Mouse (Mus musculus): Measurements from ENCODE around the gene Apbb1ip.

The Apbb1ip gene

GRCm38 (mm10) chr2:22775681-22776080, 1.8 kb downstream of the Apbb1ip start:
- peak; percentile 83 for DNase-seq (ENCODE audit: low read depth, low spot score)

GRCm38 (mm10) chr2:22776568-22777230, 2.8 kb downstream of the Apbb1ip start:
- DNase-seq (ENCODE audit: low read depth, low spot score), result no peak

GRCm38 (mm10) chr2:22777757-22778156, 3.9 kb downstream of the Apbb1ip start:
- no peak for DNase-seq (ENCODE audit: low read depth, low spot score)

- DNase-seq (ENCODE audit: low read depth, low spot score), result no peak
Measured at GRCm38 (mm10) chr2:22780884-22781283, 7.0 kb downstream of the Apbb1ip start.

GRCm38 (mm10) chr2:22781387-22782009, 7.6 kb downstream of the Apbb1ip start:
- no peak for DNase-seq (ENCODE audit: low read depth, low spot score)

- no peak for DNase-seq (ENCODE audit: low read depth, low spot score)
Measured at GRCm38 (mm10) chr2:22782057-22782456, 8.2 kb downstream of the Apbb1ip start.

- no peak for DNase-seq (ENCODE audit: low read depth, low spot score)
Measured at GRCm38 (mm10) chr2:22783137-22783638, 9.3 kb downstream of the Apbb1ip start.

GRCm38 (mm10) chr2:22784186-22784585, 10.3 kb downstream of the Apbb1ip start:
- no peak for DNase-seq (ENCODE audit: low read depth, low spot score)

- DNase-seq (ENCODE audit: low read depth, low spot score), result no peak
Measured at GRCm38 (mm10) chr2:22784771-22785170, 10.9 kb downstream of the Apbb1ip start.

- no peak for DNase-seq (ENCODE audit: low read depth, low spot score)
Measured at GRCm38 (mm10) chr2:22788658-22789057, 14.8 kb downstream of the Apbb1ip start.

GRCm38 (mm10) chr2:22789576-22789975, 15.7 kb downstream of the Apbb1ip start:
- no peak for DNase-seq (ENCODE audit: low read depth, low spot score)

GRCm38 (mm10) chr2:22790435-22790834, 16.5 kb downstream of the Apbb1ip start:
- DNase-seq (ENCODE audit: low read depth, low spot score), result no peak

GRCm38 (mm10) chr2:22795087-22795486, 21.2 kb downstream of the Apbb1ip start:
- DNase-seq (ENCODE audit: low read depth, low spot score), result no peak

GRCm38 (mm10) chr2:22796487-22796886, 22.6 kb downstream of the Apbb1ip start:
- DNase-seq (ENCODE audit: low read depth, low spot score), result no peak

- peak; percentile 19 for DNase-seq (ENCODE audit: low read depth, low spot score)
Measured at GRCm38 (mm10) chr2:22799430-22800041, 25.6 kb downstream of the Apbb1ip start.

- DNase-seq (ENCODE audit: low read depth, low spot score), result no peak
Measured at GRCm38 (mm10) chr2:22805589-22805988, 31.7 kb downstream of the Apbb1ip start.

- peak; percentile 80 for DNase-seq (ENCODE audit: low read depth, low spot score)
Measured at GRCm38 (mm10) chr2:22806576-22806975, 32.7 kb downstream of the Apbb1ip start.

GRCm38 (mm10) chr2:22807312-22807711, 33.4 kb downstream of the Apbb1ip start:
- no peak for DNase-seq (ENCODE audit: low read depth, low spot score)

- DNase-seq (ENCODE audit: low read depth, low spot score), result no peak
Measured at GRCm38 (mm10) chr2:22810851-22811250, 37.0 kb downstream of the Apbb1ip start.

GRCm38 (mm10) chr2:22811466-22811865, 37.6 kb downstream of the Apbb1ip start:
- peak; percentile 33 for DNase-seq (ENCODE audit: low read depth, low spot score)

- DNase-seq (ENCODE audit: low read depth, low spot score), result peak; percentile 70
Measured at GRCm38 (mm10) chr2:22813921-22814320, 40.0 kb downstream of the Apbb1ip start.

- no peak for DNase-seq (ENCODE audit: low read depth, low spot score)
Measured at GRCm38 (mm10) chr2:22815674-22816073, 41.8 kb downstream of the Apbb1ip start.

GRCm38 (mm10) chr2:22816231-22816630, 42.3 kb downstream of the Apbb1ip start:
- no peak for DNase-seq (ENCODE audit: low read depth, low spot score)

Measured in 3T3-L1 (cell line).